Mouse (Mus musculus) heart, adult 9 months (tissue): ENCODE data around the gene Slc26a8.
A peak's percentile ranks its signal among the peaks of the same experiment; 100 is the strongest.
"Not testable (repeated sequence)": the region's sequence is repeated elsewhere in the genome, so short reads cannot be mapped to it uniquely, and the experiment has no call there.

Experiments
- DNase-seq, 2 experiments: peaks; one replicate each; pipeline ENCODE4 v3.0.0; 2022; ENCODE audit warnings: low spot score in 2 of 2

Gene Slc26a8

DNA sequence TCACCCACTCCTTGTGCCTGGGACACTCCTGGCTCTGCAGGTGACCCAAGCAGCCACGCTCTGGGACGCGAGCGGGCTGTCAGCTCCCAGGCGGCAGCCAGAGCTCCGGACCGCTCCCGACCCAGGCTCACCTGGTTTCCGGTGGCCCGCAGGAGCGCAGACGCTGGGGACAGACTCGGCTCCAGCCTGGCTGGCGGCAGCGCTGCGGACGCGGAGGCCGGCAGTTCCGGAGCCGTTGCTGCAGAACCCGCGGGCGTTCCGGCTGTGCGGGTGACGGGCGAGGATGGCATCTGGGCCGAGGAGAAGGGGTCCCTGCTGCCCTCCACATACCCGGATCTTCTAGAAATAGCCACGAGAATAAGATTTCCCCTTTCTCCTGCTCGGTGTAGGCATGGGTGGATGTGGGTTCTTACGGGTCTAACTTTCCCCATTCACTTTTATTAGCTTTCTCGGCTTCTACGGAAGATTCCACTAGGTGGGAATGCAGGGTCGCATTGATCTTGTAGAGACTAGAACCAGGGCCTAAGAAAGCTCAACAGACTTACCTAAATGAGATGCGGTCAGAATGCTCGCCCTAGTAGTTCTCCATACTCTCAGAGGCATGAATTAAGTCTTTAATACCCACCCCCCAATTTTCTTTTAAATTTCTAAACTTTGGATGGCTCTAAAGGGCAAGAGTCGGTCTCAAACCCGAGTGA is at the start of gene Slc26a8:
TSS of gene Slc26a8 (minus strand) at position 648 of the 698 bp plus-strand sequence.
- no peak for DNase-seq

DNA sequence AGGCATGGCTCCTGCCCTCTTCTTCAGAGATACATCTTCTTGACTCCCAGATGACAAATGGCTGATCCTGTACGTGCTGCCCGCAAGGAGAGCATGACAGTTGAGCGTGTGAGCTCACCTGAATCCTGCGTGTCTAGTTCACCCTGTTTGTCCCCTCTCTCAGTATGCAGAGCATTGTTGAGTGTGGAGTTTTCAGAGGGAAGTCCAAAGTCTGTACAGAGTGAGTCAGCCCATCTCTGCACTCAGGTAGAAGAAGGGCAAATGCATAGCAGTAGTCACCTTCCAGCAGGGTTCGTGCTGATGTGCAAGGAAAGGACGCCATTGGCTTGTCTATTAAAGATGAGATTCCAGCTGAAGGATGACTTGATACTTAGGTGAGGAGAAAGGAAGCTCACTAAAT is 49.2 kb upstream of the Slc26a8 start:
- no peak for DNase-seq

DNA sequence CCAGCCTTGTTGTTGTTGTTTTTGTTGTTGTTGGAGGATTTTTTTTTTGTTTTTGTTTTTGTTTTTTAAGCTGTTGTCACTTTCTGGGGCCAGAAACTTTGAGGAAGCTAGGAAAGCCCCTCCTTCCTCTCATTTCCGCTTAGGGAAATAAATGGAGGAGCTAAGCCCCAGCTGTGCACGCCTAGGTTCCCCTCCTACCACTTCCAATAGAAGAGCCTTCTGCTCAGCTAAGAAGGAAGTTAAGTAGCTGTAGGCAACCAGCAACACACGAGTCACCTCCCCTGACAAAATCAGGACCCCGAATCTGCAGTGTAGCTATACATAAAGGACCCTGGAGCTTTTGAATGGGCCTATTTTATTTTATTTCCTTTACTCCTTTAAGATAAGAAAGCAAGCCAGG is 47.9 kb upstream of the Slc26a8 start:
- DNase-seq: peak in 1 of 2 experiments; percentile 13

DNA sequence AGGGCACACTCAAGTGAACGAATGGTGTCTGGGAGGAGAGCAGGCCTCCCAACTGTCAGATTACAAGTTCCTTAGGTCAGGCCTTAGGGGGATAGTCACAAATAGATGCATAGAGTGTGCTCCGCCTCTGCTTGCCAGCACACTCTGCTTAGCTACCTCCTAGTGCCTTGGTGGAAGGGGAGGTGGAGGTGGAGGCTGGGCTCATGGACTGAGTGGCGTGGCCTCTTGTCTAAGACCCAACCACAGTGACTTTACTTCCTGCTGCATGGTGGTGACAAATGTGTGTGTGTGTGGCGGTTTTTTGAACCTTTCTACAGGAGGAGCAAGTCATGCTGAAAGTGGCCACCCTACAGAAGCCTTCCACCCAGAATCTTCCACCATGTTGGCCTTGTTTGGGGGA is 46.5 kb upstream of the Slc26a8 start:
- no peak for DNase-seq

DNA sequence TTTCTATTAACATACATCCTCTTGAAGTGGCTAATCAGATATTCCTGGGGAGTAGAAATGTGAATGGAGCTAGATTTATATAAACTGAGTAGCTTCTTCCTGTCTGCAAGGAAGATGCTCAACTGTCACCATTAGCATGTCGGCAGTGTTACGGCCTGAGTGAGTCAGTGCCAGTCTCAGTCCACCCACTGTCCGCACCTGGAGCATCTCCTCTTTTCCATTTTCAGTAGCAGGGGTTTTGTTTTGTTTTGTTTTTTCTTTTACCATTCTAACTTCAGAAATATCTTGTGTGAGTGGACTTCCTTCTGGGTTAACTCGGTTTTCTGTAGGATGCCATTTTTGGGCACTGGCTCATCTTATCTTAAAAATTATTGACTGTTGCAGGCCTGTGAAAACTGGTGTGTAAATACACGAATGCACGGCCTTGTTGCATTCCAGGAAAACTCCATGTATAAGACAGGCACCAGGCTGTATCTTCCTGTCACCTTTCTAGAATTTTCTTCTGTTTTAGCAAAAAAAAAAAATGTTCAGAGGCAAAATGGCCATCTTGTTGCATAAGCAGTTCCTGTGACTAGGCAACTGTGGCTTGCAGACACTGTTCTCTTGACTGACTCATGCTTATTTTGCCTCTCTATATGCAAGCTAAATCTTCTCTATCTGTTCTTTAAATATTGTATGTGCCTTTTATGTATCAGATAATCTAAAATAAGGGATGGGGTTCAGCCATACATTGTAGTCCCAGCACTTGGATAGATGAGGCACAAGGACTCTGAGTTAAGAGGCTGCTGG is 45.5 kb upstream of the Slc26a8 start:
- no peak for DNase-seq

DNA sequence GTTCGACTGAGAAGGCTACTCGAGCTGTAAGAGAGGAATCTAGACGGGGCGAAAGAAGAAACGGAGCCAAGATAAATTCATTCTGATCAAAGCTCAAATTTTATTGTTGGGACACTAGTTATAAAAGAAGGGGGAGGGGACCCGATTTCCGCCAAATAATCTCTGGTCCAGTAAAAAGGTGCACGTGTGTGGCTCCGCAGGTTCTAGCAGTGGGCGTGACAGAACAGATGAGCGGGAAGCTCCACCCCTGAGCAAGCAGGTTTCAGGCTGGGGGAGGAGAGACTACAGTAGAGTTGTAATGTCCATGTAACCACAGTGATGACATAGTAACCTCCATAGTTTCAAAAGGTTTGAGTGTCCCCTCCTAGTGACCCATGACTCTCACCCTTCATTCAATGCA is 37.5 kb upstream of the Slc26a8 start:
- not testable (repeated sequence) for DNase-seq

DNA sequence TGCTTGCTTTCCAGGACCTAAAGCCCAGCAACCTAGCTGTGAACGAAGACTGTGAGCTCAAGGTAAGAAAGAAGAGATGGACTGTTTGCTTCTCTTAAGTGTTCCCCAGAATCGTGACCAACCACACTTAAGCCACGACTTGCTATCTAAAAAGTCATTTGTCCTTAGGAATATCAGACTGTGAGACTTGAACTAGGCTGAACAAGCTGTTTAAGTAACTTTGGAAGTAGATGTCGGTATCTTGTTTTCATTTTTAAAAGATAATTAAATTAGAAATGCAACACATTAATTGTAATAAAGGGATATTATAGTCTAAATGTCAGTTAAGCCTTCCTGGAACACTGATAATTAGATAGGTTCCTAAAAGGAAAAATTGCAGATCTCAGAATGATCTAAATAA is 35.8 kb upstream of the Slc26a8 start, which contains the start of gene AC170998.1:
TSS of gene AC170998.1 (plus strand) at position 301 of the 400 bp plus-strand sequence.
- no peak for DNase-seq

DNA sequence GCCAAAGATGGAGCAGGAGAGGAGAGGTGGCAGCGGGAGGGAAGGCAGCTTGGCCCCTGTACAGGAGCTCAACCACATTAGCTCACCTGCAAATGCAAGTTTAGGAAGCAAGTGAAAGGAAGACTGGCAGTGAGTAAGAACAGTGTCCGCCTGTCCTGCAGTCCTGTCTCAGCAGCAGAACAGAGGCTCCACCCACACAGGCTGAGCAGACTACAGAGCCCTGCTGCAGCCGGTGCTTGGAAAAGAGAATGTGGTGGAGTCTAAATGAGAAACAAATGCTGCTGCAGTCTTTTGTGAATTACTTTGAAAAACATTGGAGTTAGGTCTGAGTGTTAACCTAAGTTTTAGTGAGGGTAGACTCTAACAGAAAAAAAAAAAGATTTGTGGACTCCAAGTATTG is 27.5 kb upstream of the Slc26a8 start:
- DNase-seq: no peak

DNA sequence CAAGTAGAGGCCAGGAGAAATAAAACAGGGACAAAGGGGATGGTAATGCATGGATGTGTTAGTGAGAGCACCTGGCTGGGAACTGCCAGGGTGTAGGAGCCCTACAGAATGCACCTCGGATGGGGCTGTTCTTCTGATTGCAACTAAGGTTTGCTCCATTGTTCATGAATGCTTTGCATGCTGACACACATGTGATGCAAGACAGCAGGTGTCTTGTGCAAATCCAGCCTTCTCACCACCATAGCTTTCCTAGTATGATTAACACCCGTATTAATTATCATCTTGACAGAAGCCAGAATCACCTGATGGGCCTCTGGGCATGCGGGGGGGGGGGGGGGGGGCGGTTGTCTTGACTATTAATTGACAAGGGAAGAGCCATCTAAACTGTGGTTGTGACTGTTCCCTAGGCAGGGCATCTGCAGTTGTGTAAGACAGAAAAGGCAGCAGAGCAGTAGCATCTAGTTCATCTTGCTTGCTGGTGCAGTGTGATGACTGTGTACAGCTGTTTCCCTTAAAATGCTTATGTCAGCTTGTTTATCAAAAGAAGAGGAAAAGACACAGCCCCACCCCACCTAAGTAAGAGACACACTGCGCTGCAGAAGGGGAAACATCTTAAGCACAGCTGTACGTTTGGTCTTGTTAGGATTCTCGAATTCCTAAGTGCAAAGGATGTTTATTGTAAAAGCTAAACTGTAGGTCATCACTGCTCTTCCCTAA is 26.0 kb upstream of the Slc26a8 start:
- DNase-seq: peak in 1 of 2 experiments; percentile 37

DNA sequence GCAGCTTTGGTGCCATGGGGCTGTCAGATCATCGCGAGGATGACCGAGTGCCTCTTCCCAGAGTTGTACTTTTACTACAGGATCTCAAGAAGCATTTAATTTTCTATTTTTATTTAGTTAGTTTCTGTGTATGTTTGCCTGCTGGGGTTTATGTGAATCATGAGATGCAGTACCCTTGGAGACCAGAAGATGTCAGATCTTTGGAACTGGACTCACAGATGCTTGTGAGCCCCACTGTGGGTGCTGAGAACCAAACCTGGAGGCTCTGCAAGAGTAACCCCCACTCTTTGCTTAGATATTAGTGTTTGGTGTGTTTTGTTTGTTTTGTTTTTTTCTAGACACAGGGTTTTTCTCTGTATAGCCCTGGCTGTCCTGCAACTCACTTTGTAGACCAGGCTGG is 24.0 kb upstream of the Slc26a8 start:
- no peak for DNase-seq

DNA sequence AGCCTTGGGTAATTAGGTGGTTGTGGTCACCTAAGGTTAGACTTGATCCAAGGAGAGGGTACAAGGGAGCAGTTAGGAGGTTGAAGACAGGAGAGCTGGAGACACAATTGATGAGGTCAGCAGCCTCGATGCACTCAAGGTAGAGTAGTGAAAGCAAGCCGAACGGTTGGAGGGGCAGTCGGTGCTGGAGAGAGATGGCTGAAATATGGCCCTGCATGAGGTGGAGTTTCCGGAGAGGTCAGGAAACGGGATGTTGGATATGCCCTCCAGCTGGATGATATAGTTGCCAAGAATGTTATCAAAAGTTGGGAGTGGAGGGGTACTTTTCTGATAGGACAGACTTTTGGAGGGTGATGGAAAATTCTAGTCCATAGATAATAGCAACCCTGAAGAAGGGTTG is 22.3 kb upstream of the Slc26a8 start:
- DNase-seq: no peak

DNA sequence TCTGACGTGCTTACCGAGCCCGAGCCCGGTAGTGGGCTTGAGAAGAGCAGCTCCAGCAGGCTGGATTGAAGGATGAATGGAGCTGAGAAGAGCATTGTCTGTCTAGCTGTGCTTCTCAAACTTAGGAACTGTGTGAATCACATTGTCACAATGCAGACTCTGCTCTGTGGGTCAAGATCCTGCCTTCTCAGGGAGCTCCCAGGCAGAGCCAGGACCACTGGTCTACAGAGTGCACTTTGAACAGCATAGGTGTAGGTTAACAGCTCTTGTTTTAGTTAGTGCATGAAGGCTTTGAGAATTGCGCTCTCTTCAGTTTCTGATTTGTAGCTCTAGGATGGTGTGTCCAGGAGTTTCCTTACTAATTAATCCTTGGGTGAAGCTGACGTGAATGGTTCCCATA is 21.2 kb upstream of the Slc26a8 start:
- no peak for DNase-seq

DNA sequence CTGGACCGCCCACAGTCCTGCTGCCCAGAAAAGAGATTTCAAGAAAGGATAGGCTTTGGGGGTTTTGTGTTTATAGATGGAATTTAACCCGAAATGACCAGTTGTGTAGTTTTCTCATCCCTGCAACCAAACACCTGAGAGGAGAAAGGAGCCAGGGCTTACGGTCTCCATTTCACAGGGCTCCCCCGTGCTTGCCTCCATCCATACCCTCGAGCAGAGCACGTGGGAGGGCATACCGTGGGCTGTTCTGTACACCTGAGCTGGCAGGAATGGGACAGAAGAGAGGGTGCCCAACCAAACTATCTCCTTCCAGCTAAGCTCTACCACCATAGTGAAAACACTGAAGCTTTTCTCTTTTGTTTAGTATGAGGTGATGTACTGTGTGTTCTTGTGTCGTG is 20.3 kb upstream of the Slc26a8 start:
- no peak for DNase-seq

DNA sequence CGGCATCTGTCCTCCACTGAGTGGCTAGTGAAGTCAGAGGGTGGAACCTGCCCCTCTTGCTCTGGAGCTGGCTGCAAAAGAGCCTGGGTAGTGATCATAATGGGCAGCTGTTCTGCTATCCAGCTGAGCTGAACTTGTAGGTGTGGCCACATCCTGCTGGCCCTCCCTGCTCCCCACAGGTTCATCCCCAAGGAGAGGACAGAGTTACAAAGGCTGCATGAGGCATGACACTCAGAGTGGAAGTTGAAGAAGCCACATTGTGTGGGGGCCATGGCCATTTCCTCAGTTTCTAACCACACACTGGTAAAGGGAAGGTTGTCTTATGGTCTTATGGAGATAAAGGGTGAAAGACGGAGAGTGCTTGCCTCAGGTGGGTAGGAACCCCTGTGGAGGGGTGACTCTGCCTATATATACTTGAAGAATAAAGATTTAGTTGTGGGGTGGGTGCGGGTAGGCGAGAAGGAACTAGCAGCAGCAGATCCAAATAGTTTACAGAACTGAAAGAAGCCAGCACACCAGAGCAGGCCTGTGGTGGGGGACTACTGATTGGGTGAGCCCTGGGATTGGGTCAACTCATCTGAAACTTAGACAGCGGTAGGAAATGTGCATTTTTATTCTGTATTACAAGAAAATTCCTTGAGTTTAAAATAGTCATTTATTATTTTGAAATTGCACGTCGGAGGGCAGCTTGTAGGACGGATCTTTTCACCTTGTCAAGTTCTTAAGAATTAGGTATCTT is 19.7 kb upstream of the Slc26a8 start:
- DNase-seq: no peak

DNA sequence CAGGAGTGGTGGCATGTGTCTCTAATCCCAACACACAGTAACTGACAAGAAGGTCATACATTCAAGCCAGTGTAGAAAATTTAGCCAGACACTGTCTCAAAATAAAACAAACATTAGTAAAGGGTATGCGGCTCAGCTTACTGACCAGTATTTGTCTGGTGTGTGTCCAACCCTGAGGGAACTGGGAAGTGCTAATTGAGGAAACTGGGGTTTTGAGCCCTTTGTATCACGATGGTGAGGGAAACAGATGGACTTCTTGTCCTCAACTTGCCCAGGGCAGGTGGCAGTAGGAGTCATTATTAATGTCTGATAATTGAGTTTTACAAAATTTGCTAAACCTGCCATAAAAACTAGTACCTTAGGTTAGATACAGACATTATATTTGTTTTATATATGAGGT is 19.0 kb upstream of the Slc26a8 start:
- peak in 1 of 2 experiments; percentile 50 for DNase-seq

DNA sequence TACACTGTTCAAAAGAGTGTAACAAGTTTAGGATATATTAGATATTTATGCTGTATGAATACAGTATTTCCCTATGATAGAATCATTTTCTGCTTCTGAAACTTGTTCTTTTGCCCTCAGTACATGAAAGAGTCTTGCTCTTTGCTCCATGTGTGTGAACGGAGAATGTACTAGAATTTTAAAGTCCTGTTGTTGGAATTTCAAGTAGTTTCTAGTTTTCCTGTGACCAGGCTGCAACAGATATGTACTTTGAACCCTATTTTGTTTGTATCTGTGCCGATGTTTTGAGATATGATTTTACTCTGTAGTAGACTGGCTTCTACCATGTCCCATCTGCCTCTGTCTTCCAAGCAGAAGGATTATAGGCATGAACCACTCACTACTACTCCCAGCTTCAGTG is 17.8 kb upstream of the Slc26a8 start:
- DNase-seq: no peak

DNA sequence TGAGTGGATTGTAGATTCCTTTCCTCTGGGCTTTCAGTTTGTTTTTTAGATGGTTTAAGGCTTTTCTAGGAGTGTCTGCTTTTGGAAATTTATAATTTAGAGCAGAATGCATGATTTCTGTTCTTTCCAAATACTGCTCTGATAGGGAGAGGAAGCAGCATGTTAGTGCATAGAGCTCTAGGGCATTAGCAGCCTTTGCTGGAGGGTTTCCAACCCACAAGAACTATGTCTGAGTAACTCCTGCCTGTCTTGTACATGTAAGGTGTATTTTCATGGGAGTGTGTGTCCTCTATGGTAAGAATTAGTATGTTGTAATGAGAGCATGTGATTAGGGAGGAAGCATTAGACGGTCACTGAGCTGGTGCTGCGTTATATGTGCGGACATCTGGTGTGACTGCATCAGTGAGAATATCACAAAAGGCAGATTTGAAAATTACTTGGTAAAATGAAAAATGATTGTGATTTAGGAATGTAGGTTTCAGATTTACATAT is 17.1 kb upstream of the Slc26a8 start:
- no peak for DNase-seq

DNA sequence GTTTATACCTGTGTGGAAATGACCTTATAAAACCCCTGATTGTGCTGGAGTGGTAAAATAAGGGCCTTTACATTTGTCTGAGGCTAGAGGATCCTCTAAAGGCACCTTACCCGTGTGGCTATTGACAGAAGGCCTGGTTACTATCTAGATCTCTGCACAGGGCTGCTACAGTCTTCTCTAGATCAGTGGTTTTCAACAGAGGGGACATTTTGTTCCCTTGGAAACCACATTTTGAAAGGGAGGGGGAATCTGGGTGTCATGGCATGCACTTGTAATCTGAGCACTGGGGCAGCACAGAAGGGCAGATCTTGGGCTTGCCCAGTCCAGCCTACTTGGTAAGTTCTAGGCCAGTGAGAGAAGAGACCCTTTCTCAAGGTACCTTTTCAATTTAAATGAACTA is 16.7 kb upstream of the Slc26a8 start:
- DNase-seq: no peak

DNA sequence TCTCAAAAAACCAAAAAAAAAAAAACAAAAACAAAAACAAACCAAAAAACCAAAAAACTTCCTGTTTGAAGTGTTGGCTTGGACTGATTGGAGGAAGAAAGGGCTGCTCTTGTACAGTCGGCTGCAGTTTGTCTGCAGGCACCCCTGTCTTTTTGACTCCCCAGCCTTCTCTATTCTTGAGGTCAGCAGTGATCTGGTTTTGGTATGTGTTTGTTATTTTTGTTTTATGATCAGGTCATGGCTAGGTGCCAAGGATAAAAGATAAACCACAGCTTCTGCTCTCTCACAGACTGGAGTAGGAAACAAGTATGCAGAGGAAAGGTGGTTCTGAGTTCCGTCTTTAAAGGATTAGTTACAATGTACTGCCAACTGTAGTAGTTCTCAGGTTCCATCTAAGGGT is 12.6 kb upstream of the Slc26a8 start:
- DNase-seq: no peak

DNA sequence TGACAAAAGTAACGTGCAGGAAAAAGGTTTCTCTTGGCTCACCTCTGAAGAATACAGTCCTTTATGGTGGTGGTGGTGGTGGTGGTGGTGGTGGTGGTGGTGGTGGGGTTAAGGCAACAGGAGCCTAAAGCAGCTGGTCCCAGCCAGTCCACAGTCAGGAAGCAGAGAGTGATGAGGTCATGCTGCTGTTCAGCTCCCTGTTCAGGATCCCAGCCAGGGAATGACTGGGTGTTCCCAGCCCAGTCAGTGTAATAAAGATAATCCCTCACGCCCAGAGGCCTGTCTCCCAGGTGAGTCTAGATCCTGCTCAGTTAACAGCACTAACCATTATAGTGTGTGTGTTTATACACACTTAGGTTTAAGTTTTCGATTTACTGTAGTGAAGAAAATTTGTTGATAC is 11.7 kb upstream of the Slc26a8 start:
- DNase-seq: no peak

DNA sequence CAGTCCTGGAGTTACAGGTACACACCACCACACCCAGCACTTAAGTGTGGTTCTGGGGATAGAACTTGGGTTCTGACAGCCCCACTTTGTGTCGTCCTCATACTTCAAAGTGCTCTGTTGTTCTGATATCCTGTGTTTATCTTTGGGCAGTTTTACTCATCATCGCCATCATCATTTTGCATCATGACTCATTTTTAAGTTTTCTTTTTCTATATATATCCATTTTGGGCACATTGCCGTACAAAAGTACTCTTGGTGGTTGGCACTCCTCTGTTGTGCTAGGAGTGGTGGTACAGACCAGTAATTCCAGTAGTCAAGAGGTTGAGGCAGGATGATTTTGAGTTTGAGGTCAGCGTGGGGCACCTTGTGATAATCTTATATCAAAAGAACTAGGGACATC is 11.1 kb upstream of the Slc26a8 start:
- no peak for DNase-seq

DNA sequence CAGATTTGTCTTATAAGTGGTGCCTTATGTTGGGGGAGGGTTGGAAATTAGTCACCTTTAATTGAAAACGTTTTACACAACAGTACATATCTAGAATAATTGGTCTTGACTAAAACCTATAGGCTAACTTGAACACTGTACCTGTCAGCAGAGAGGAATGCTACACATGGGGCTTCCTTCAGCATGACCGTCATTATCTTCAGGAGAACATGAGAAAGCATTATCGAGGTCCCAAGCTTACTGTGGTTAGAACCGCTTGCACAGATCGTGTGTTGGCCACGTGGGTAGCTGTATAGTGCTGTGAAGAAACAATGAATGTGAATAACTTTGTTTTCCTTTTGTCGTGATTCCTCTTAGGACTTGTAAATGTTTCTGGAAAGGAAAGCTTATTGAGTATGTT is 9.8 kb upstream of the Slc26a8 start:
- no peak for DNase-seq
